Mouse (Mus musculus) MEL (cell line): ENCODE data around the gene Lce1e.

Experiments used
- E2F4 ChIP-seq: IDR thresholded peaks from 2 replicates; pipeline ENCODE4 v1.6.1; 2011; ENCODE audit warnings: low read depth, low read length, improper control_type of control experiment, borderline replicate concordance
- MYC ChIP-seq: IDR thresholded peaks from 2 replicates; pipeline ENCODE4 v1.6.1; 2011; ENCODE audit warnings: low read depth, mild to moderate bottlenecking, low read length, improper control_type of control experiment, moderate library complexity
- NRF1 ChIP-seq: IDR thresholded peaks from 2 replicates; pipeline ENCODE4 v1.6.1; 2014; ENCODE audit warnings: low read depth, mild to moderate bottlenecking, inconsistent platforms, low read length, improper control_type of control experiment, moderate library complexity; ENCODE audit not compliant: poor library complexity, insufficient read depth, severe bottlenecking

- TF ChIP-seq MYC = no peak
- TF ChIP-seq E2F4 = no peak
- no peak for TF ChIP-seq NRF1
These were observed 11.4 kb upstream of the Lce1e start, which contains the start of gene Lce1f for GRCm38 (mm10) chr3:92720250-92720649.
